Mouse (Mus musculus): ENCODE measurements at regions not wholly inside any gene's neighbourhood (a gene's known extent, or its start where the extent isn't known, plus 50 kb on each side); places are given as distances from the start of the nearest gene placed in this dataset.
A peak's percentile ranks its signal among the peaks of the same experiment; 100 is the strongest.

DNA sequence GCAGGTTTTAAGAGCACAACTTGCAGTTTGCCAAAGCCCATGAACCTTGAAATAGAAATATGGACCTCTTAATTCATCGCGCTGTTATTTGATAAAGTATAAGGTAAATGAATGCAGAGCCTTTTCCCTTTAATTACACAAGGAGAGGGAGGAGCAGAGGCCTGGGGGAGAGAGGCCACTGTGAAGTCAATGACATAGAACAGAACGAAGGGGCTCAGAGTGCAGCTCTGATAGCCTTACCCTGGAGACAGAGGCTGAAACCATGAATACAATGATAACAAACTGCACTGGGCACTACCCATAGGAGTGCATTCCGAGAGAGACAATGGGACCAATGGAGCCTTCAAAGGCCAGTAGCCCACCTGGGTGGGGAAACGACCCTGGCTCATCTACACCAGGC lies 215.3 kb upstream of the Zmiz1 start:
- DNase-seq: no peak

DNA sequence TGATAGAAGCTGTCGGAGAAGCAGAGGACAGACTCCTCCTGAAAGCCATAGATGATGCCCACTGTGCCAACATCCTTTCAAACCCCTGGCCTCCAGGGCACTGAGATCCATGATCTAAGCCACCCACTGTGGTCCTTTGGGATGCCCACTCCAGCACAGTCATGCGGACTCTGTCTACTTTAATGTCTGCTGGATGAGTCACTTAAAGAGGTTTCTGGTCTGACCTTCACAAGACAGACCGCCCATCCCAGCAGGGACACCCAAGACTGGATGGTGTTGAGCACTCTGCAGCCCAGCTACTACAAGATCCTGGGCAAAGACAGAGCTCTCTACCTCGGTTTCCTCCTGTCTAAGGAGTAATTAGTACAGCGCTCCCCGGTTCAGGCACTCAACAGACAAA lies 214.1 kb upstream of the Zmiz1 start:
- no peak for DNase-seq

DNA sequence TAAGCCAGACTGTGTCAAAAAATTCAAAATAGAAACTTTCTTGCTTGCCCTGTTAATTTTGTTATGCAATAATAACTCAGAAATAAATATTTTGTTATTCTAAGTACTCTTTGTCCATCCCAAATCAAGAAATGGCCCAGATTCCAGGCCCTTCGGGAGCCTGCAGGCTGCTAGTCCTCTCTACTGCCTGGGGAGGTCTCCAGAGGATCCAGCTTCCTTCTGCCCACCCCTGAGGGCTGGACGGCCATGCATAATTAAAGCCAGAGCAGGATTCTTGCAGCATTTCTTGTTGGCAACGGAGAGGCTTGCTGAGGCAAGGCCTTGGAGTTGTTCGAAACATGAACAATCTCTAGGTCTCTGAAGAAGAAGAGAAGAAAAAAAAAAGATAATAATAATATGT lies 213.3 kb upstream of the Zmiz1 start:
- DNase-seq: no peak

DNA sequence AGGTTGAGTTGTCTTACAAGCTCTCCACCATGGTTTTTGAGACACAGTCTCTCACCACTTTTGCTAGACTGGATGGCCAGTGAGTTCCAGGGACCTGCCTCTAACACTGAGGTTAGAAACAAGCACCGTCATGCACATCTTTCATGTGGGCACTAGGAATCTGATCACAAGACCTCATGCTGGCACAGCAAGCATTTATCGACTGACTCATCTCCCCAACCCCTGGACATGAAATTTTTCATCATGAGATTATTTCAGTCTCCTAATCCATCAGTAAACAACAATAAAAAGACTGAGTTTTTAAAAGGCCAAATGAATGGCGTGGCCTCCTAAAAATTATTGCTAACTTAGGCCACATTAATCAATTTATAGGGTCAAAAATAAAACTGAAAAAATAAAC lies 210.0 kb upstream of the Zmiz1 start:
- DNase-seq: no peak

DNA sequence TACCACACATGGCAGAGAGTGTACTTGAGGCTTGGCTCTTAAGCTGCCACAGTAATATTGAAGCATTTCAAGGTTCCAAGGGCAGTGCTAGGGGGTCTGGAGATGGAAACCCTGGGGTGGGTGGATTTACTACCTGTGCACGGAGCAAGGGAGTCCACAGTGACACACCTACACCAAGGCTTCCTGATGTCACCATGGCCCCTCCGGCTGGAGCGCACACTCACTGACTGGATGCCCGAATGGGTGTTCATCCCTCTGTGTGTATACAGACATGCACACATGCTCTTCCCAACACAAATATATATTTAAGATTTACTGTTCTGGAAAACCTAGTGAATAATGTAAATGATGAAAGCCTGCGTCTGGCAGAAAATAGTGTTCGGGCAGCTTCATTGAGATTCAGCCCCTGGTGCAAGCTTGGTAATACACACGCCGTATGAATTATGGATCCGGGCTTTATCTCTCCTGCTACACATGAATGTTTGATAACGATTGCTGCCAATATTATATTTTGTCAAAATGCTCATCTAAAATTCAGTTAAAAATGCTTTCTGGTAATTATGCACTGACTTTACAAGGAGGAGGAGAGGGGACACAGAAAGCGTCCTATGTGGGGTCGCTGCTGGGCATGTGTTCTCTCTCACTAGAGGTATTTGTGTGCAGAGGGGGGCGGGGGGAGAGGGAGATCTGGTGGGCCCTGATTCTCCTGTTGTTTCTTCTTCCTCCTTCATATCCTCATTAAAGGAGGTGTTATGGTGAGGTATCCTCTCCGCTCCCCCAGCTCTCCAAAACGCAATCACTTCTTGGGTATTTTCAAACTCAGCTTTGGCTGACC lies 205.8 kb upstream of the Zmiz1 start:
- no peak for DNase-seq

DNA sequence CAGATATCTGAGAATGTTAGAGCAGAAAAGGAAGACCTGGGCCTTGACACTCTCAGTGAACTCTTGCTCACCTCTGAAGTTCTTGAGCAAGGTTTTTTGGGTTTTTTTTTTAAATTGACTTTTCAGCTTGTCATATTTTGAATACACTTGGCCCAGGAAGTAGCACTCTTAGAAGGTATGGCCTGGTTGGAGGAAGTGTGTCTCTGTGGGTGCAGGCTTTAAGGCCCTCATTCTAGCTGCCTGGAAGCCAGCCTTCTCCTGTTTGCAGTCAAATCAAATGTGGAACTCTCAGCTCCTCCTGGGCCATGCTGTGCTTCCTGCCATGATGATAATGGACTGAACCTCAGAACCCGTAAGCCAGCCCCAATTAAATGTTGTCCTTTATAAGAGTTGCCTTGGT lies 195.9 kb upstream of the Zmiz1 start:
- DNase-seq: no peak

DNA sequence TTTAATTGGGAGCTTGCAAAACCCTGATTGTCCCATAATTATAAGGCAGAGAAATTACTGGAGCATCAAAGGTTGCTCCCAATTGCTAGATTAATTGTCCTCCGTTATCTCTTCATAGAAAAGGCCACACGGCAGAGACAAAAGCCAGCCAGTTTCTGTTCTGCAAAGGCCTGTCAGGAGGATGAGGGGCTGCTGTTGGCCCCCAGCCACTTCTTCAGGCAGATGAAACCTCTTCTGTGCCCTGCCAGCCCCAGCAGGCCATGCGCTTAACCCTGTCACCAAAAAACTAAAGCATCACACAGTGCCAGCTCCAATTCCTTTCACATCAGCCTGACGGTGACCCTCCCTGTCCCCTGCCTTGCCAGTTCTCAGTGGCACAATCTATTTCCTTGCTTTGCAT lies 192.1 kb upstream of the Zmiz1 start:
- peak; percentile 67 for DNase-seq

DNA sequence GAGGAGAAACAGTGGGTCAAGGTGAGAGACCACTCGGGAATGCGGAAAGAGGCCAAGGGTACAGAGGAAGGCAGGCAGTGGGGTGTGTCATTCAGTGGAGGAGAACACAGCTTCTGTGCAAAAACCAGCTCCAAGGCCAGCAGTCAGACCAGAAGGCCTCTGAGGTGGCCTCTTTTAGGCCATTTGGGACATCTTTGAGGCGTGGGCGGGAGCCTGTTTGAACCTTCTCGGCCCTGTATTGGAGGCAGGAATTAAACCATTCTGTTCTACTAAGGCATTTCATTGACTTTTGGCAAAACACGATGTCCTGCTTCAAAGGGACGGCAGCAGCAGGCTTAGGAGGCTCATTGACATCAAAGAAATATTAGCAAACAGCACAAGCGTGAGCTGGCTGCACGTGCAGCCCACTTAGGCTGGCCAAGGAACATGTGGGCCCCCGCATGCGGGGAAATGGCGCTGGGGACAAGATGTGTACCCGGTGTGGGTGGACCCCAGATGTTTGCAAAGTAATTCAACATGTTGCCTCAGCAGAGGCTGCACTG lies 190.8 kb upstream of the Zmiz1 start:
- DNase-seq: no peak

DNA sequence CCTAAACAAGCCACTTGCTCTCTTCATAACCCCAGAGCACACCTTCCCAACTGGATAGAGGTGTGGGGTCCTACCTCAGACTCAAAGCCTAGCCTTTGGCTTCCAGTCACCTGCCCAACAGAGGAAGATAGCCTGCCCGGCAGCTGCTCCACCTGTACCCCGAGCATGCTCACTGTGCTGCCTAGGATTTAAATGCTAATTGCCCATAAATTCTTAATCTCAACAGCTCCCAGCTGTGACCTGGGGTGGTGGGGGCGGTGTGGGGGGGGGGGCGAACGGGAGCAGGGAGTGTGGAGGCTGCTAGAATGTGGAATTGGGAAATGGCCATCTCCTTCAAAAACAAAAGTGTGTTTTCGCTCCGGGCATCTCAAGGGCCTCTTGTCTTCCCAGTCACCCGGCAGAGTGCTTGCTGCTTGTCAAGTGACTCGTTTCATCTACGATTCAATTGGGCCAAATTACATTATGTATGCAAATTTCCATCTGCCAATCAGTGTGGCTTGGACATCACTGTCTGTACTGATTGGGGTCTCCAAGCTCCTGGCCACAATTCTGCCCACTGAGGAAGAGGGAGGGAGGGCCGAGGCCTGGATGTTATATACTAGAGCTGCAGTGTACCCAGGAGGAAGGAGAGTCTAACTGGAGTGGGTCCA lies 188.6 kb upstream of the Zmiz1 start:
- peak; percentile 84 for DNase-seq

DNA sequence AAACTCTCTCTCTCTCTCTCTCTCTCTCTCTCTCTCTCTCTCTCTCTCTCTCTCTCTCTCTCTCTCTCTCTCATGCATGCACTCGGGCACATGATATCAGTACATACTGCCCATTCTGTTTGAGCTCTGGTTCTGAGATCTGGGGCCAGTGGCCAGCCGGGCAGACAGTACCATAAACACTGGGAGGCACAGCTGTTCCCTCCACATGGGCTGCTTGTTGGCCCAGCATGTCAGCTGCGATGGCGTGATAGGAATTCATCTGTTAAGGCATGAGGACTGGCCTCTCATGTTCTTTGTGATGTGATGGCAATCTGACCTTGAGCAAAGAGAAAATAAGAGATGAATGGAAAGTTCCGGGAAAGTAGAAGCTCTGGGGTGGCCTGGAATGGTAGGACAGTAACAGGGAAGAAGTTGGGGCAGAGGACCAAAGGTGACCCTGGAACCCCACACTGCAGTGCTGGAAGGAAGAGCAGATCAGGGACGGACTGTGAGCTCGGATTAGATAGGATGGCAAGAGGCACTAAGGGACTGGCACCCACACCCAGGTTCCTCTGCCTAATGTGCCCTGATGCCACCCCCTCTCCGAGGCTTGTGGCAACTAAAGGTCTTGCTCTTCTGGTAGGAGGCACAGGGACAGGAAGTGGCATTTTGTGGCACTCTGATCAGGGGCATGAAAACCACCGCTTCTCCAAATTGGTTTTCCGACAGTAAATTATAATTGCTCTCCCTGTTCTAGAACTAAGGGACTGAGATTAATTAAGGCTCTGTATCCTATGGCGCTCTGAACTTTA lies 186.4 kb upstream of the Zmiz1 start:
- no peak for DNase-seq

DNA sequence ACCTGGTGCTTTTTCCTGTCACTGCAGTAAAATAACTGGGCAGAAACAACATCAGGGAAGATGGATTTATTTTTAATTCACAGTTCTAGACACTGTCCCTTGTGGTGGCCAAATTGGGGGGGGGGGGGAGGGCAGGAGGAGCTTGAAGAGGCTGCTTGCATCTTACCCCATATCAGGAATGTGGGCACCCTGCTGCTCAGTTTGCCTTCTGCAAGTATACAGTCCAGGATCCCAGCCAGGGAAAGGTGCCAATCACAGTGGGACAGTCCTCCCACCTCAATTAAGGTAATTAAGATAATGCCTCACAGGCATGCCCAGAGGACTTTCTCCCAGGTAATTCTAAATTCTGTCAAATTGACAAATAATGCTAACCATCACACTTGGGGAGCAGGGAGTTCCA lies 179.2 kb upstream of the Zmiz1 start:
- DNase-seq: no peak

DNA sequence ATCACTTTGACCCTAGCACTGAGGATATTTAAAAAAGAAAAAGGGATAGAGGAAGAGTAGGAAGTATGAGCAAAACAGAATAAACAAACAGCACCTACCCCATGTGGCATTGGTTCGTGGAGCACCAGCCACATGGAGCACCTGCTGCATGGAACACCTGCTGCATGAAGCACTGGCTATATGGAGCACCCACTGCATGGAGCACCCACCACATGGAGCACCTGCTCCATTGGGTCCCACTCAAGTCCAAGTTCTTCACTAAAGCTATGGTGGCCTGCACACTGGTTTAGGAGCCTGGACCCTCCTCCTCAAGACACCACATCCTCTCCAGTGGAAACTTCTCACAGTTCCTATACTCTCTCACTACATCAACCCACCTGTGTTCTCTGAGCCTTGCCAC lies 166.4 kb upstream of the Zmiz1 start:
- DNase-seq: no peak

DNA sequence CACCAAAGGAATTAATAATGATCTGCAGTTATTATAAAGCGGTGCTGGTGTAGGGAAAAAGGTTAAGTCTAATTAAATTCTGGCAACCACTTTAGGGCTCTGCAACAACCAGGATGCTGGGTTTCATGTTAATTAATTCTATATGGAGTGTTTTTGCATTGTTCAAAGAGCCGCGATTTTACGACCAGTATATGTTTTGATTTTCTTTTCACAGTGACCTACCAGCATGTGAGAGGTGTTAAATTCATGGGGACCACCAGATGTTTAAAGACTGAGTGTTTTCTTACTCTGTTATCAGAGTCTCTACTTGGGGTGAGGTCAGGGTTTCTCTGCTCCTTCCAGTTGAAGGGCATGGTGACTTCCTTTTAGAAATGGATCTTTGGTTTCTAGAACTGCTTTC lies 164.8 kb upstream of the Zmiz1 start:
- DNase-seq: no peak

DNA sequence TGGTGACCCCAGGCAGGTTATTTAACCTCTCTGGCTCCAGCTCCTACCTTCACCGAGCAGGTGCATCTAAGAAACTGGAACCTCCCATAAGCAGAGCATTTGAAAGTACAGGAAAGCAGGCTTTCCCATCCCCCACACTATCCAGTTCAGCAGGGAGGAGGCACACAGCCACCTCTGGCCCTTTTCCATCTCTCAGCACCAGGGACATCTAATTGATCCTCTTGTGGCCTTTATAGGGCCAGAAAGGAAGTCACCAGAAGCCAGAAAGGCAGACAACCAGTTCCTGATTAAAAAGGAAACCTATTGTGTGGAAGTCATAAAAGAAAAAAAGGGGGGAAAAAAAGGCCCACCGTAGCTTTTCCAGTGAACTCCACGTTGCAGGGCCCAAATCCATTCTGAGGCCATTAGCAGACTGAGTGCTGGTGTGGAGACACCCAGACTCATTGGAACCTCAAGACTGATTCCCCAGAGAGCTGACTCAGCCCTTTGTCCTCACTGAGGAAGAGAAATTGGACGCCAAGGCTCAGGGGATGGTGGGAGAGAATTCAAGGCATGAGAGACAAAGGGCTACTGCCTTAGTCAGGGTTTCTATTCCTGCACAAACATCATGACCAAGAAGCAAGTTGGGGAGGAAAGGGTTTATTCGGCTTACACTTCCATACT lies 163.2 kb upstream of the Zmiz1 start:
- DNase-seq: no peak

DNA sequence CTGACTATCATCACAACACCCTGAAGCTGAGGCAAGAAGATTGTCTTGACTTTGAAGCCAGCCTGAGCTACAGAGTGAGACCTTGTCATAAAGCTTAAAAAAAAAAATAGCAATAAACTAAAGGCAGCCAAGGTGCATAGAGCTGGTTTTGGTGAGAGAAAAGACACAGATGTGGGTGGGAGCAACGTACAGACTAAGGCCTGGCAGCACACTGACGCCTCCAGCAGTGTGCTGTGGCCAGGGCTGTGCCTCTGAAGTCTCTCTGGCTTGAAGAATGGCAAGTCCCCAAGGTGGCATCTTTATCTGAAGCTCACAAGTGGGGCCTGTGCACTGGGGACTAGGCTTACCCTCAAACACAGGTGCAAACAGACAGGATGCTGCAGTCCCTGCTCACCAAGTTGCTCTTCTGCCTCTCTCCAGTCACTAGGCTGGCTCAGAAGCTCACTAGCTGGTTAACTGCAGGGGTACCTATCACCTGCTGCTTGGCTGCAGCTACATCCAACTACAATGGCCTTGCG lies 159.3 kb upstream of the Zmiz1 start:
- no peak for DNase-seq

DNA sequence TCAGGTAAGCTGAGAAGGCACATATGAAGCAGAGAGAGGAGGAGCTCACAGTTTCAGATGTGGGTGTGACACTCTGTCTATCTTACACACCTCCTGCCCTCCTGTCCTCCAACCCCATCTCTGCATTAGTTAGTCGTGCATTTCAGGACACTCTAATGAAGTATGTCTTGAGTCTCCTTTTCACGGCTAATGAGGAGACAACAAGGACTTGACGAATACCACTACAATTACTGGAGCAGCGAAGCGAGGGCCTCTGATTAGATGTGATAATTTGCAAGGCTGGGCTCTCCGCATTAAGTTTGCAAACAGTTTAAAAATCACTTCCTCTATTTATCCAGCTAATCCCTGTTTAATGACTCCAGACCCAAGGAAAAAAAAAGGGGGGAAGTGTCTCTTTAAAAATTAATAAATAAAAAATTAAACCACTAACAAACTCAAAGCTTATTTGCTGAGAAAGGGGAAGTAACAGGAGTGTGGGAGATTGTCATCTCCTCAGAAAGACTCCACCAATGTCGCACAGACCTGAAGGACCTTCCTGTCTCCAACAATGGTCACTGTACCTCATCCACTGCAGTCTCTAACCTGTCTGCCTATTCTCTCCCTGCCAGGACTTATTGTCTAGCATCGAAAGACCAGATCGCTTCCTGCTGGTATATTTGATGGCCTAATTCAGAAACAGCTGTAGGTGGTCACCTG lies 157.5 kb upstream of the Zmiz1 start:
- DNase-seq: peak; percentile 72

DNA sequence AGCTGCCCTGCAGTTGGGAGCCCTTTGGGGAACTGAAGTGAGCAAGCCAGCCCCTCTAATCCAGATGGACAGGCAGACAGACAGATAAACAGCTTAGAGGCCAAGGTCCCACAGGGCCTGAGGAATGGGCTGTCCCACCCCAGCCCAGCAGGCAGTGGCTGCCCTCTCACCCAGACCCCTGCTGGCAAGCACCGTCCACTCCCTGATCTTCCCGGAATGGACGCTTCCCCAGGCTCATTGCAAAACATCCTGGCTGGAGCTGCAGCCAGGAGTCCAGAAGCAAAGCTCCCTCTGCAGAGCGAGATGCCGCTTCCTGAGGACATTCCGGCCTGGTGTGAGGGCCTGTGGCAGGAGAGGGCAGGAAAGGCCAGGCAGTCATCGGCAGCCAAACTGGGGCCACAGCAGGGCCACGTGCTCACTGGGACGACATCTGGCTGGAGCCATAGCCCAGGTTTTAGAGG lies 154.6 kb upstream of the Zmiz1 start:
- peak; percentile 55 for DNase-seq

DNA sequence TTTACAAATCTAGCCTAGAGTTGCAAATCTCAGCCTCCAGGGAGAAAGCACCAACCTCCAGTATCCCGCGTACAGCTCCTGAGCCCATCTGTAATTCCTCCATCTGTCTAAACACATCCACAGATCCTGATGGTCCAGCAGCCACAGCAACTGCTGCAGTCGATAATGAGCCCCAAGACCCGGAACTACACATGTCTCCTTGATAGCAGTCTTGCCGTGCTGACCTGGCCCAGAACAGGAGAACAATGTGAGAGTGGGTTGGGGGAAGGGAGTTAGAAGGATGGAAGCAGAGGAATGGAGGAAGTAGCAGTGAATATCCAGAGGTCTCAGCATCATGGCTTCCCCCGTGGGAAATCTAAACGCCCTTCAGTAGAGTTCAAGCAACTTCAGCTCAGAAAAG lies 152.8 kb upstream of the Zmiz1 start:
- no peak for DNase-seq

DNA sequence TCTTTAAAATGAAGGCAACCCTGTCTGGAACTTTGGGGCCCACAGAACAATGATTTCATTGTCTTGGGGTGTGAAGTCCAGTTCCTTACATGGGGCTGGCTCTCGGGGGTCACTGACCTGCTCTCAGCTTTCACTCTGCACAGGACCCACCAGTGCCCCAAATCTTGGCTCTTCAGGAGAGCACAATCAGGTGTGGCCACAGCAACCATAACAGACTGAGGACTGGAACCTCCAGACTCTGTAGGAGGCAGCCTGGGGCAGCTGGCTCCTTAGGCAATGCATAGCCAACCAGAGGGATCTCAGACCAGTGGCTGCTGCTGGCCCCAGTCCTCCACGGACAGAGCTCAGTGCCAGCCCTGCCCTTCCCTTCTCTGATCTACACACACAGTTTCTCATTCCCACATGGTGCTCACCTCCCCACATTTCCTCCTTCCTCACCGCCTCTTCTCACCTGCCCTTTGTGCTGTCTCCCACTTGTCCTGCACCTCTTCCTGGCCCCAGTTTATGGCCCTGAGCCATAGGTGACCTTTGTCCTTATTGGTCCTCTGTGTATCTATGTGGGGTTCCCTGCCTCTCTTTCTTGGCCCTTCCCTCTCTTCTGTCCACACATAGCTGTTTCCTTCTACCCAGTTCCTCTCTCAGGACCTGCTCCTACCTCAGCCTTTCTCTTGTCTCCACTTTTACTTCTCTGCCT lies 151.9 kb upstream of the Zmiz1 start:
- DNase-seq: no peak

DNA sequence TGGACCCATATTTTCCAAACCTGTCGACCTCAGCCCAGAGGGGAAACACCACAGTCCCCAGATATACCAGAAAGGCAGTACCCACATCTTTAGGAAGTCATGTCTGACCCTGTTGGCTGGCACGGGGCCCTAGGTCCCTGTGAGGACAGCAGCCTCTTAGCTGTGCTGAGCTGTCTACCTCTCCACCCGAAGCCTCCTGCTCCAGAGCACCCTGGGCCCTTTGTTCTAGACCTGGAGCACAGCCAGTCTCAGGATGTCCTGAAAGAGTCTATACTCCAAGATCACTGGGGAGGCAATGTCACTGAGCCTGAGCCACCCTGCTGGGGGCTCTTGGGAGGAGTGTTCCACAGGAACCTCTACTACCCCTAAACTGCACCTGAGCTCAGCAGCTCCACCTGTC lies 150.9 kb upstream of the Zmiz1 start:
- DNase-seq: no peak

DNA sequence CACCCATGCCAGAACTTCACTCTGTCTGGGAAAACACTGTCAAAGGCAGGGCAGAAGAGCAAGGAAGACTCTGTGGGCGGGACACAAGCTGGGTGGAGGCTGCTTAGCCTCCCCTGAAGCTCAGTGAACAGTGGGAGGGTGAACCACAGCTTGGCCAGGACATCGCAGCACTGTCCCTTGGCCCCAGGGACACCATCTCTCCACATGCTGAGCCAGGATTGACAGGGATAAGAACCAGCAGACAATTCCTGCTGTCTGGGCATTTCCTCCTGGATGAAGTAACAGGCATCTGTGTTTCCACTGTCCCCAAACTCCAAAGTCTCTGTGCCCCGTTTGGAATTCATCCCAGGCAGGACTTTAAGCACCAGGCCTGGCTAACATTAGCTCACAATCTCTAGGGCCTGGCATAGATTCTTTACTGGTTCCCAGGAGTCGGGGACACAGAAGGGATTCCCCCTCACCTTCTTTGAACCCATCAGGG lies 148.3 kb upstream of the Zmiz1 start:
- DNase-seq: no peak

All from retina, postnatal 1 day (tissue).